Mouse (Mus musculus) embryonic facial prominence, embryonic 11.5 days (tissue): Measurements from ENCODE around the gene Rbfox3. TPM values are rescaled to one million over a fixed set of nuclear protein-coding genes. Genes with fewer than 3 reads are reported as not detected.

Source experiments
- ATAC-seq: fragments of 200-750 bp; cut with Nextera tagmentation; replicated peaks from 2 replicates; pipeline ENCODE4 v1.8.0; 2017; ENCODE audit warnings: low read depth; ENCODE audit not compliant: insufficient number of reproducible peaks, low FRiP score, low TSS enrichment
- DNase-seq: peaks from one replicate; pipeline ENCODE4 v3.0.0-alpha.2; 2015; ENCODE audit warnings: low spot score
- H3K27ac ChIP-seq: fragments of 300-500 bp; sonication (generic); replicated peaks from 2 replicates; pipeline ENCODE4 v1.5.1; 2014; ENCODE audit warnings: mild to moderate bottlenecking, low read depth, low read length, control low read depth
- H3K27me3 ChIP-seq: fragments of 300-500 bp; sonication (generic); 2 replicates; pipeline ENCODE4 v1.6.1; 2014; ENCODE audit warnings: mild to moderate bottlenecking, low read length, moderate library complexity, mixed read lengths; ENCODE audit not compliant: control insufficient read depth, insufficient read depth
- H3K36me3 ChIP-seq: fragments of 300-500 bp; sonication (generic); replicated peaks from 2 replicates; pipeline ENCODE4 v1.6.1; 2014; ENCODE audit warnings: low read depth, mild to moderate bottlenecking, low read length, moderate library complexity, mixed read lengths; ENCODE audit not compliant: control insufficient read depth, insufficient read depth
- H3K4me1 ChIP-seq: fragments of 300-500 bp; sonication (generic); 2 replicates; pipeline ENCODE4 v1.6.1; 2014; ENCODE audit warnings: low read length, mixed read lengths; ENCODE audit not compliant: control insufficient read depth, insufficient read depth
- H3K4me2 ChIP-seq: fragments of 300-500 bp; sonication (generic); 2 replicates; pipeline ENCODE4 v1.6.1; 2014; ENCODE audit warnings: low read depth, mild to moderate bottlenecking, control low read depth, low read length, moderate library complexity
- H3K4me3 ChIP-seq: fragments of 300-500 bp; sonication (generic); 2 replicates; pipeline ENCODE4 v1.5.1; 2014; ENCODE audit warnings: low read depth, low read length, control low read depth
- H3K9ac ChIP-seq: fragments of 300-500 bp; sonication (generic); replicated peaks from 2 replicates; pipeline ENCODE4 v1.6.1; 2014; ENCODE audit warnings: mild to moderate bottlenecking, control low read depth, low read length
- H3K9me3 ChIP-seq: fragments of 300-500 bp; sonication (generic); replicated peaks from 2 replicates; pipeline ENCODE4 v1.6.1; 2016; ENCODE audit warnings: mild to moderate bottlenecking, low read length, inconsistent platforms, mixed read lengths; ENCODE audit not compliant: control insufficient read depth
- WGBS: fragments of 180-500 bp; shearing (Covaris S2); extraction: QIAGEN DNeasy Blood & Tissue Kit; methylation state at CpG from one replicate; pipeline ENCODE4 v1.1.7; 2014; 5-methylcytosine and 5-hydroxymethylcytosine counted together
- microRNA-seq: library from miRNA; unstranded; fragments of <30 nt; microRNA quantifications from one replicate; pipeline ENCODE4, GENCODE M21; 2016; ENCODE audit warnings: borderline number of aligned reads
- polyA plus RNA-seq: library from polyadenylated mRNA; unstranded; fragments of >200 nt; fragmentation: Nextera tagmentation; extraction: Ambion mirVana; gene quantifications from 2 replicates; pipeline ENCODE4 v1.2.1, GENCODE M21; 2014

Rbfox3 gene
- polyA plus RNA-seq, 1 experiment from 2014 or later = 2.5 TPM

- no peak overlapping the region; the same call in 1 of the 2 replicates for H3K9ac ChIP-seq
Observed at GRCm38 (mm10) chr11:118442691-118443090, 468.7 kb downstream of the Rbfox3 start.

More at GRCm38 (mm10) chr11:118442691-118443090, 468.7 kb downstream of the Rbfox3 start:
- Histone ChIP-seq H3K27me3 (no peaks in the 10 kb centered on the region), H3K27ac (no peak overlapping the region), H3K4me3 (no peak overlapping the region), H3K9me3 (no peaks in the 10 kb centered on the region), H3K4me2 (no peak overlapping the region), H3K36me3 (no peaks in the 10 kb centered on the region), H3K4me1 (peaks cover 2% of the 10 kb centered on the region; the same call in 1 of the 2 replicates)
- DNase-seq (no peak), ATAC-seq (no peak)
- 80% methylated on average over 13 of the region's 13 CpGs for WGBS

Small RNA genes within 50 kb of the gene (microRNA-seq; reads per million reads assigned to microRNA genes)
- gene Gm25040 = not detected

Other genes with a start within 250 kb of the Rbfox3 start
- not detected in 2 replicates for gene Enpp7, start 76.6 kb upstream of the Rbfox3 start, polyA plus RNA-seq
- 87.1 and 91.8 TPM in 2 replicates for gene Cbx2, start 111.4 kb upstream of the Rbfox3 start, polyA plus RNA-seq
- gene Cbx8, start 129.4 kb upstream of the Rbfox3 start, polyA plus RNA-seq = 10.3 and 12.2 TPM in 2 replicates
- 4.4 and 4.8 TPM in 2 replicates for gene Cbx4, start 174.6 kb upstream of the Rbfox3 start, polyA plus RNA-seq